Mouse (Mus musculus) stomach, postnatal 0 days (tissue): Measurements from ENCODE around the gene Ldha. TPM values are rescaled to one million over a fixed set of nuclear protein-coding genes. Genes with fewer than 3 reads are reported as not detected.
"Not testable (repeated sequence)": the region's sequence is repeated elsewhere in the genome, so short reads cannot be mapped to it uniquely, and the experiment has no call there.

ENCODE experiments used
- ATAC-seq: fragments of 200-750 bp; cut with Nextera tagmentation; 2 replicates; pipeline ENCODE4 v1.8.0; 2017; ENCODE audit not compliant: low FRiP score, low TSS enrichment
- DNase-seq: peaks from one replicate; pipeline ENCODE4 v3.0.0-alpha.2; 2016; ENCODE audit warnings: low spot score
- H3K27ac ChIP-seq: fragments of 300-500 bp; sonication (generic); replicated peaks from 2 replicates; pipeline ENCODE4 v1.5.1; 2014; ENCODE audit warnings: mild to moderate bottlenecking, control low read depth
- H3K27me3 ChIP-seq: fragments of 300-500 bp; sonication (generic); 2 replicates; pipeline ENCODE4 v1.6.1; 2014; ENCODE audit warnings: low read length; ENCODE audit not compliant: control insufficient read depth, insufficient read depth
- H3K36me3 ChIP-seq: fragments of 300-500 bp; sonication (generic); 2 replicates; pipeline ENCODE4 v1.6.1; 2014; ENCODE audit warnings: low read length, mixed read lengths; ENCODE audit not compliant: control insufficient read depth, insufficient read depth
- H3K4me1 ChIP-seq: fragments of 300-500 bp; sonication (generic); replicated peaks from 2 replicates; pipeline ENCODE4 v1.6.1; 2014; ENCODE audit warnings: antibody characterized with exemption; ENCODE audit not compliant: control insufficient read depth, insufficient read depth
- H3K4me2 ChIP-seq: fragments of 300-500 bp; sonication (generic); replicated peaks from 2 replicates; pipeline ENCODE4 v1.6.1; 2014; ENCODE audit warnings: low read depth, mild to moderate bottlenecking, control low read depth, moderate library complexity
- H3K4me3 ChIP-seq: fragments of 300-500 bp; sonication (generic); 2 replicates; pipeline ENCODE4 v1.5.1; 2014; ENCODE audit warnings: low read depth, low read length, control low read depth
- H3K9ac ChIP-seq: fragments of 300-500 bp; sonication (generic); 2 replicates; pipeline ENCODE4 v1.6.1; 2014; ENCODE audit warnings: mild to moderate bottlenecking, low read length, control low read depth, mixed read lengths
- H3K9me3 ChIP-seq: fragments of 300-500 bp; sonication (generic); 2 replicates; pipeline ENCODE4 v1.6.1; 2016; ENCODE audit warnings: low read length; ENCODE audit not compliant: control insufficient read depth
- CTCF ChIP-seq: IDR thresholded peaks from 2 replicates; pipeline ENCODE4 v1.5.1; 2016; ENCODE audit warnings: antibody characterized with exemption, low read depth, mild to moderate bottlenecking, moderate library complexity
- EP300 ChIP-seq: optimal IDR thresholded peaks from 2 replicates; pipeline ENCODE3; 2016; ENCODE audit warnings: antibody characterized with exemption
- WGBS: fragments of 180-500 bp; shearing (Covaris S2); extraction: QIAGEN DNeasy Blood & Tissue Kit; methylation state at CpG from one replicate; pipeline ENCODE4 v1.1.7; 2014; 5-methylcytosine and 5-hydroxymethylcytosine counted together
- polyA plus RNA-seq: library from polyadenylated mRNA; unstranded; fragments of >200 nt; fragmentation: Nextera tagmentation; extraction: Ambion mirVana; gene quantifications from 2 replicates; pipeline ENCODE4 v1.2.1, GENCODE M21; 2015

The Ldha gene
- polyA plus RNA-seq, 1 experiment from 2014 or later, result 816 TPM

GRCm38 (mm10) chr7:46830799-46831590 is 10.3 kb upstream of the Ldha start:
- Histone ChIP-seq H3K4me2 (no peak overlapping the region), H3K36me3 (no peaks in the 10 kb centered on the region), H3K27ac (0 out of 2 replicates have a peak overlapping the region, but pooled peaks have one; percentile 18), H3K27me3 (no peaks in the 10 kb centered on the region), H3K4me3 (no peak overlapping the region), H3K9ac (no peak overlapping the region), H3K4me1 (no peaks in the 10 kb centered on the region), H3K9me3 (no peaks in the 10 kb centered on the region)
- 58% methylated on average over 13 of the region's 13 CpGs for WGBS
- no peak; the same call in 1 of the 2 replicates for ATAC-seq
- no peak for DNase-seq
- TF ChIP-seq CTCF (no peak), EP300 (no peak)

- Histone ChIP-seq H3K4me2 (no peak overlapping the region), H3K27ac (no peak overlapping the region), H3K27me3 (no peaks in the 10 kb centered on the region), H3K9ac (no peak overlapping the region), H3K4me1 (no peaks in the 10 kb centered on the region), H3K36me3 (no peaks in the 10 kb centered on the region), H3K9me3 (no peaks in the 10 kb centered on the region), H3K4me3 (no peak overlapping the region)
- 75% methylated on average over 8 of the region's 8 CpGs for WGBS
- ATAC-seq (no peak), DNase-seq (no peak)
- no peak for TF ChIP-seq EP300
- TF ChIP-seq CTCF, result no peak
Measured at GRCm38 (mm10) chr7:46831693-46832092, 9.6 kb upstream of the Ldha start.

GRCm38 (mm10) chr7:46832112-46832810 is 9.0 kb upstream of the Ldha start:
- WGBS, result 93% methylated on average over 11 of the region's 11 CpGs
- not testable (repeated sequence) for ATAC-seq, H3K27ac ChIP-seq, H3K36me3 ChIP-seq, H3K4me1 ChIP-seq, DNase-seq, H3K9ac ChIP-seq, H3K27me3 ChIP-seq, H3K4me2 ChIP-seq, H3K4me3 ChIP-seq, H3K9me3 ChIP-seq

GRCm38 (mm10) chr7:46833266-46833665 is 8.0 kb upstream of the Ldha start:
- 34% methylated on average over 6 of the region's 6 CpGs for WGBS
- peak; percentile 89 for ATAC-seq
- Histone ChIP-seq H3K4me1 (no peaks in the 10 kb centered on the region), H3K27me3 (no peaks in the 10 kb centered on the region), H3K4me2 (no peak overlapping the region), H3K9ac (no peak overlapping the region), H3K36me3 (no peaks in the 10 kb centered on the region), H3K4me3 (no peak overlapping the region), H3K9me3 (no peaks in the 10 kb centered on the region), H3K27ac (0 out of 2 replicates have a peak overlapping the region, but pooled peaks have one; percentile 45)
- TF ChIP-seq CTCF (no peak), EP300 (no peak)
- peak; percentile 64 for DNase-seq

GRCm38 (mm10) chr7:46833670-46834255 is 7.5 kb upstream of the Ldha start:
- DNase-seq (no peak), ATAC-seq (no peak)
- Histone ChIP-seq H3K9me3 (no peaks in the 10 kb centered on the region), H3K4me3 (no peak overlapping the region), H3K9ac (0 out of 2 replicates have a peak overlapping the region, but pooled peaks have one; percentile 13), H3K27me3 (no peaks in the 10 kb centered on the region), H3K4me1 (no peaks in the 10 kb centered on the region), H3K36me3 (no peaks in the 10 kb centered on the region), H3K27ac (0 out of 2 replicates have a peak overlapping the region, but pooled peaks have one; percentile 45), H3K4me2 (no peak overlapping the region)
- 78% methylated on average over 7 of the region's 7 CpGs for WGBS
- TF ChIP-seq CTCF (no peak), EP300 (no peak)
